Mouse (Mus musculus) midbrain, embryonic 16.5 days (tissue): ENCODE data around the gene Cdnf. TPM values are rescaled to one million over a fixed set of nuclear protein-coding genes. Genes with fewer than 3 reads are reported as not detected.

Experiments used
- ATAC-seq: fragments of 200-750 bp; cut with Nextera tagmentation; 2 replicates; pipeline ENCODE4 v1.8.0; 2017; ENCODE audit warnings: moderate TSS enrichment
- H3K27ac ChIP-seq: fragments of 300-500 bp; sonication (generic); 2 replicates; pipeline ENCODE4 v1.5.1; 2014; ENCODE audit warnings: mild to moderate bottlenecking, low read length, mixed read lengths
- H3K27me3 ChIP-seq: fragments of 300-500 bp; sonication (generic); 2 replicates; pipeline ENCODE4 v1.6.1; 2014; ENCODE audit warnings: low read depth, low read length, mixed read lengths; ENCODE audit not compliant: control insufficient read depth, insufficient read depth
- H3K36me3 ChIP-seq: fragments of 300-500 bp; sonication (generic); 2 replicates; pipeline ENCODE4 v1.6.1; 2014; ENCODE audit warnings: mild to moderate bottlenecking, low read length, moderate library complexity, mixed read lengths; ENCODE audit not compliant: control insufficient read depth, insufficient read depth
- H3K4me1 ChIP-seq: fragments of 300-500 bp; sonication (generic); 2 replicates; pipeline ENCODE4 v1.6.1; 2014; ENCODE audit warnings: mild to moderate bottlenecking, low read length, mixed read lengths; ENCODE audit not compliant: control insufficient read depth, insufficient read depth
- H3K4me2 ChIP-seq: fragments of 300-500 bp; sonication (generic); 2 replicates; pipeline ENCODE4 v1.6.1; 2014; ENCODE audit warnings: mild to moderate bottlenecking, low read length, mixed read lengths
- H3K4me3 ChIP-seq: fragments of 300-500 bp; sonication (generic); 2 replicates; pipeline ENCODE4 v1.5.1; 2014; ENCODE audit warnings: low read depth, mild to moderate bottlenecking, low read length, moderate library complexity, mixed read lengths
- H3K9ac ChIP-seq: fragments of 300-500 bp; sonication (generic); 2 replicates; pipeline ENCODE4 v1.6.1; 2014; ENCODE audit warnings: low read depth, low read length, mixed read lengths
- H3K9me3 ChIP-seq: fragments of 300-500 bp; sonication (generic); replicated peaks from 2 replicates; pipeline ENCODE4 v1.6.1; 2014; ENCODE audit warnings: mild to moderate bottlenecking, low read length, mixed read lengths; ENCODE audit not compliant: control insufficient read depth, poor library complexity, severe bottlenecking
- WGBS: fragments of 180-500 bp; shearing (Covaris S2); extraction: QIAGEN DNeasy Blood & Tissue Kit; methylation state at CpG from one replicate; pipeline ENCODE4 v1.1.7; 2014; 5-methylcytosine and 5-hydroxymethylcytosine counted together
- polyA plus RNA-seq: library from polyadenylated mRNA; unstranded; fragments of >200 nt; fragmentation: Nextera tagmentation; extraction: Ambion mirVana; gene quantifications from 2 replicates; pipeline ENCODE4 v1.2.1, GENCODE M21; 2015

Gene Cdnf
- polyA plus RNA-seq, 1 experiment from 2014 or later: 0.23 TPM

- no peak overlapping the region for H3K4me3 ChIP-seq
- no peak overlapping the region for H3K9ac ChIP-seq
- no peaks in the 10 kb centered on the region for H3K4me1 ChIP-seq
- no peak overlapping the region for H3K4me2 ChIP-seq
- WGBS: 94% methylated on average over 6 of the region's 6 CpGs
- ATAC-seq: no peak
- no peak overlapping the region for H3K27ac ChIP-seq
- H3K36me3 ChIP-seq: peaks cover 33% of the 10 kb centered on the region
- H3K9me3 ChIP-seq: no peaks in the 10 kb centered on the region
- H3K27me3 ChIP-seq: no peaks in the 10 kb centered on the region
Measured at GRCm38 (mm10) chr2:3499543-3499942, 13.3 kb upstream of the Cdnf start.

DNA sequence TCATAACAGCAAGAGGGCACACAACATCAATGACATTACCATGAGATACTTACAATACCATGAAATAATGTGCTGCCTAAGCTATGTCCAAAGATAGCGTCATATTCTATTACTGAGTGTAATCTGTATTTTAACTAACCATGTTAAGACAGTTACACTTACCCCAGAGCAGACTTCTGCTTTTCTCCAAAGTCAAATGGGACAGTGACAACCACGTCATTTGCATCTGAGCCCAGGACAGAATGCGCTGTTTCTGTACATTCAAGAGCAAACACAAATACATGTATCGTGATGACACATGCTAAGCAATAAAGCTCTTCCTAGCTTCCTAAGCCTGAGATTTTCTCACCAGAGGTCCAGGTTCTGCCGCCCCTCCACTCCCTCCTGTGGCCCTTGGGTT is 11.9 kb upstream of the Cdnf start:
- no peak for ATAC-seq
- H3K9ac ChIP-seq: no peak overlapping the region
- no peak overlapping the region for H3K4me2 ChIP-seq
- H3K27me3 ChIP-seq: no peaks in the 10 kb centered on the region
- H3K36me3 ChIP-seq: peaks cover 21% of the 10 kb centered on the region
- WGBS: 97% methylated on average over 5 of the region's 5 CpGs
- no peaks in the 10 kb centered on the region for H3K9me3 ChIP-seq
- no peak overlapping the region for H3K4me3 ChIP-seq
- H3K4me1 ChIP-seq: no peaks in the 10 kb centered on the region
- H3K27ac ChIP-seq: no peak overlapping the region

GRCm38 (mm10) chr2:3512076-3512475 is 754 bp upstream of the Cdnf start:
- ATAC-seq: no peak
- Histone ChIP-seq H3K9me3 (0 out of 2 replicates have a peak, but pooled peaks cover 1% of the 10 kb centered on the region), H3K27ac (peak overlapping the region; percentile 80), H3K27me3 (no peaks in the 10 kb centered on the region), H3K9ac (peak overlapping the region; percentile 85), H3K4me1 (peaks cover 13% of the 10 kb centered on the region), H3K4me2 (peak overlapping the region; percentile 70), H3K4me3 (peak overlapping the region; percentile 67), H3K36me3 (peaks cover 4% of the 10 kb centered on the region; the same call in 1 of the 2 replicates)
- WGBS: 0% methylated on average over 15 of the region's 15 CpGs

DNA sequence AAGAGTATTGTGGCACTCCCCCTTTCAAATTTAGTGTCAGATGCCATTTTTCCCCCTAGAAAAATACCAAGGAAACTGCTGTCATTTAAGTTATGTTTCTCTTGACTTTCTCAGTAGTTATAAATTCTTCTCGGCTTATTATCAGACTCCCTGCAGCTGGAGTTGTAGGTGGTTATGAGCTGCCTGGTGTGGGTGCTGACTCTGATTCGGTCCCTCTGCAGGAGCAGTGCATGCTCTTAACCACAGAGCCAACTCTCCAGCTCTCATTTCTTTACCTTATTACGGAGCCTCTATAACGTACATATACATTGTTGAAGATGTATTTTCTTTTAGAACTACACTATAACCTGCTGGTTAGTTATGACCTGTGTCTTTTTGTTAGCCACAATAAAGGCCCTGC is 9.7 kb downstream of the Cdnf start:
- Histone ChIP-seq H3K4me1 (no peaks in the 10 kb centered on the region), H3K9ac (no peak overlapping the region), H3K36me3 (no peaks in the 10 kb centered on the region), H3K4me3 (no peak overlapping the region), H3K27me3 (no peaks in the 10 kb centered on the region), H3K27ac (no peak overlapping the region), H3K4me2 (no peak overlapping the region), H3K9me3 (no peaks in the 10 kb centered on the region)
- 84% methylated on average over 4 of the region's 4 CpGs for WGBS
- no peak for ATAC-seq

GRCm38 (mm10) chr2:3526288-3526687 is 13.5 kb downstream of the Cdnf start:
- ATAC-seq: no peak

DNA sequence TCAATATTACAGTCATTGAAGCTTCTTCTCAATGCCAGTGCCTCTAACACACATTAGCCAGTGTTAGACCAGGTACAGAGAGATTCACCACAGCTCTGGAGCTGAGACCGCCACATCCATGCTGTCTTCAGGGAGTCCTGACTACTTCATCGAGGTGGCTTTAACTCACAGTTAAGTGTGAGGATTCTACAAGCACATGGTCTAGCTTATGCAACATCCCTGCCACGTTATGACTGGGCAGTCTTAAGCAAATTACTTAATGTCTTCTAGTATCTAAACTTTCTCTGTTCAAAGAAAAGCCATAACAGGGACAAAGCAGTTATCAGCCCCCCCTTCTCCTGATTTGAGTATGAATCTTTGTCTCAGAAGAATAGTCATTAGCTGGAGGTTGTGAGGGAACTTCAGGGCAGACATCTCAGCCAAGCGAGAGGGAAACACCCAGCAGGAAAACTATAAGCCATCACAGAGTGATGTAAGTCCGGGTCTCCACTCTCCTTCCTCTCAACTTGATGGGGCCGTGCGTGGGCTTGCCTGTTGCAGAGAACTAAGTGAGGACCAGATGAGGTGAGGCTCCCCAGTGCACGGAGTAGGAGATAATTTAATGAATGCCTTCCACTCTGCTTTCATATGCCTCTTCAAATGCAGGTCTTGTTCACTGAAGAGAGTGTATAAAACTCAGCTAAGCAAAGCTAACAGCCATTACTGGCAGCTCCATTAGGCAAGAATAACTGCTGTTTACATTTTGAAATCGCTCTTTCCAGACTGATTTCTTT is 28.7 kb downstream of the Cdnf start:
- no peak for ATAC-seq
- H3K36me3 ChIP-seq: no peaks in the 10 kb centered on the region
- H3K4me1 ChIP-seq: no peaks in the 10 kb centered on the region
- H3K4me2 ChIP-seq: no peak overlapping the region
- H3K9ac ChIP-seq: no peak overlapping the region
- WGBS: 76% methylated on average over 9 of the region's 9 CpGs
- H3K4me3 ChIP-seq: no peak overlapping the region
- H3K27ac ChIP-seq: no peak overlapping the region
- H3K27me3 ChIP-seq: no peaks in the 10 kb centered on the region
- no peaks in the 10 kb centered on the region for H3K9me3 ChIP-seq

More at GRCm38 (mm10) chr2:3526288-3526687, 13.5 kb downstream of the Cdnf start:
- WGBS: 88% methylated on average over 6 of the region's 6 CpGs
- no peak overlapping the region for H3K4me2 ChIP-seq
- H3K27me3 ChIP-seq: no peaks in the 10 kb centered on the region
- H3K9ac ChIP-seq: no peak overlapping the region
- no peaks in the 10 kb centered on the region for H3K9me3 ChIP-seq
- no peaks in the 10 kb centered on the region for H3K36me3 ChIP-seq
- no peak overlapping the region for H3K27ac ChIP-seq
- H3K4me3 ChIP-seq: no peak overlapping the region
- H3K4me1 ChIP-seq: no peaks in the 10 kb centered on the region

GRCm38 (mm10) chr2:3546055-3546454 is 33.2 kb downstream of the Cdnf start:
- Histone ChIP-seq H3K9me3 (no peaks in the 10 kb centered on the region), H3K27ac (no peak overlapping the region), H3K4me2 (no peak overlapping the region), H3K27me3 (no peaks in the 10 kb centered on the region), H3K4me3 (no peak overlapping the region), H3K9ac (no peak overlapping the region), H3K4me1 (no peaks in the 10 kb centered on the region), H3K36me3 (no peaks in the 10 kb centered on the region)
- 77% methylated on average over 2 of the region's 2 CpGs for WGBS
- no peak for ATAC-seq

GRCm38 (mm10) chr2:3546588-3546987 is 33.8 kb downstream of the Cdnf start:
- H3K9me3 ChIP-seq: no peaks in the 10 kb centered on the region
- no peak overlapping the region for H3K4me2 ChIP-seq
- H3K36me3 ChIP-seq: no peaks in the 10 kb centered on the region
- WGBS: 4% methylated on average over 4 of the region's 4 CpGs
- H3K4me3 ChIP-seq: no peak overlapping the region
- ATAC-seq: no peak
- no peak overlapping the region for H3K9ac ChIP-seq
- no peaks in the 10 kb centered on the region for H3K27me3 ChIP-seq
- no peak overlapping the region for H3K27ac ChIP-seq
- H3K4me1 ChIP-seq: no peaks in the 10 kb centered on the region

DNA sequence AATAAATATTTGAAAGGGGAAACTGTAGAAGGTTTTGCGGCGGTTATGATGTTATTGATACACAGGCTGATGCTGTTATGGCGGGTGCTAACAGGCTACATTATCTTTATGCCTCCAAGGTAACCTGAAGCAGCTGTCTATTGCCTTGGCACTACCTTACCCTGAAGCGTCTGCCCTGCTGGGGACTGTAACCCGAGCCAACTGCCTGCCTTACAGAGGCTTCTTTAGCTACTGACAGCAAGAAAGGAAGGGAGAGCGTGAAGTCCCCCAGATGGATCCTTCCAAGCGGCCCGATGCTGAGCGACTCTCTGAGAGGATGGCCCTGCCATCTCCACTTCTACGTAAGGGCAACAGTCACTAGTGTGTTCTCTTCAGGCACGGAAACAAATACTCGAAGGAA is 57.4 kb downstream of the Cdnf start, which contains the start of gene Fam107b:
Fam107b (plus strand) TSS at position 303 of the 400 bp plus-strand sequence.
- Histone ChIP-seq H3K27ac (no peak within 1 kb of the TSS), H3K27me3 (no peaks in the 10 kb centered on the region), H3K4me1 (no peaks in the 10 kb centered on the region), H3K9me3 (no peaks in the 10 kb centered on the region), H3K36me3 (no peaks in the 10 kb centered on the region), H3K4me2 (no peak within 1 kb of the TSS), H3K4me3 (no peak within 1 kb of the TSS), H3K9ac (no peak within 1 kb of the TSS)
- WGBS: 79% methylated on average over 12 of the region's 12 CpGs
- no peak for ATAC-seq
